Mouse (Mus musculus): ENCODE data around the gene Hoxc6. TPM values are rescaled to one million over a fixed set of nuclear protein-coding genes. Genes with fewer than 3 reads are reported as not detected.

Gene Hoxc6
- polyA plus RNA-seq, 1 experiment from 2014 or later: 2.5 TPM

DNA sequence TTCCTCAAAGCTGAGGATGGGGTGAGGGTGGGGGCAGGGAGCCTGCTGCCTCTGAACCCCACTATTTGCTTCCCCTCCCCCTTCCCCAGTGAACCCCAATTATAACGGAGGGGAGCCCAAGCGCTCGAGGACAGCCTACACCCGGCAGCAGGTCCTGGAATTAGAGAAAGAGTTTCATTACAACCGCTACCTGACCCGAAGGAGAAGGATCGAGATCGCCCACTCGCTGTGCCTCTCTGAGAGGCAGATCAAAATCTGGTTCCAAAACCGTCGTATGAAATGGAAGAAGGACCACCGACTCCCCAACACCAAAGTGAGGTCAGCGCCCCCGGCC, 37.5 kb downstream of the Hoxc6 start:
- Histone ChIP-seq H3K9ac (no peak overlapping the region), H3K27me3 (peaks cover 99% of the 10 kb centered on the region), H3K4me1 (peaks cover 25% of the 10 kb centered on the region), H3K27ac (no peak overlapping the region), H3K4me3 (peak overlapping the region; percentile 39), H3K9me3 (no peaks in the 10 kb centered on the region), H3K4me2 (replicated peaks) (peak overlapping the region; percentile 61), H3K36me3 (no peaks in the 10 kb centered on the region)
- WGBS: 5% methylated on average over 14 of the region's 14 CpGs
- ATAC-seq (ENCODE audit: low FRiP score, low read depth): no peak

DNA sequence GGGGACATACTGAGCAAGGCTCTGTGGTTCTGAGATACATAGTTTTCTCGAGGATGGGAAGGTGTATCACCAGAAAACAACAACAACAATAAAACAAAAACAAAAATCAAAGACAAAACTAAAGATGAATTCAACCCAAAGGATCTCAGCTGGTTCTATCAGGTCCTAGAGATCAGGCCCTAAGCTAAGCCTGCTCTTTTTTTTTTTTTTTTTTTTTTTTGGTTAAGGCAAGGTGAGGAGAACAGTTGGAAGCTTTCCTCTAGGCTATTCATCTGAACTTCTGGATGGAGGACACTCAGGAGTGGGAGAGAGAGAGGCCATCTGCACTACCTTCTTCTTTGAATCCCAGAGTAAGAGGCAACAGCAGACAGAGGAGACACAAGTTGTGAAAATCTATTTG, 39.5 kb downstream of the Hoxc6 start:
- peaks cover 99% of the 10 kb centered on the region for H3K27me3 ChIP-seq
- H3K4me3 ChIP-seq: no peak overlapping the region
- H3K27ac ChIP-seq: no peak overlapping the region
- H3K4me1 ChIP-seq: peaks cover 29% of the 10 kb centered on the region
- H3K4me2 ChIP-seq (replicated peaks): no peak overlapping the region
- no peaks in the 10 kb centered on the region for H3K36me3 ChIP-seq
- H3K9ac ChIP-seq: no peak overlapping the region
- H3K9me3 ChIP-seq: no peaks in the 10 kb centered on the region
- WGBS: 29% methylated on average over 1 of the region's 1 CpGs
- ATAC-seq (ENCODE audit: low FRiP score, low read depth): no peak

DNA sequence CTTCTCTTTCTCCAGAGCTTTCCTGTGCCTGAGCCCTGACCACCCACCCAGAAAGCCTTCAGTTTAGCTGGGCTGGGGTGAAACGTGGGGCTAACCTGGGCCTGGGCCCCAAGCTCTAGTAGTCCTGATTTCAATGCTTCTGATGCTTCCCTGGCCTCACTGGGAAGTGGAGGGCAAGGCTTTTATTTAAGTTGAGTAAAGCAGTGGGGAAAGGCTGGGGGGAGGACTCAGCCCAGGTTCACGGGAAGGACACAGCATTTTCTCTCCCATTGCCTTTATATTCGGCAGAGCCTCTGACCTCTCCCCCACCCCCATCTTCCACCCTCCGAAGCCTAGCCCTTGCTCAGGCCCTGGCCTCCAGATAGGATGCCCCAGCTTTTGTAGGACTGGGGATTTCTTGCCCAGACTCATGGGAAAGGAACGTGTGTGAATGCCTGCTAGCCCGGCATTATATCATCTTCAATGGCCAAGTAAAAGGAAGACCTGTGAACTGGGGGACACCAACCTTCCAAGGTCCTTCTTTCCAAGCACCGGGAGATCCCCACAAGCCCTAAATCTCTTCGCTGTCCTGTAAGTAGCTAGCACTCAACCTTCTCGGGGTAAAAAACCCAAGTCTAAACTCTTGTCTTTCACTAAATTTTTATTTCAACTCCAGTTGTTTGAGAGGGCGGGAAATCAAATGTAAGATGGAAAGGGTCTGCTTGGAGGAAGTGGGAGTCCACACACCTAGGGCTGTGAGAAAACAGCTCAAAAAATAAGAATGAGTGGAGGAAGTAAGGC, 40.8 kb downstream of the Hoxc6 start:
- H3K9ac ChIP-seq: no peak overlapping the region
- no peak for ATAC-seq (ENCODE audit: low FRiP score, low read depth)
- peaks cover 25% of the 10 kb centered on the region for H3K4me1 ChIP-seq
- 24% methylated on average over 10 of the region's 10 CpGs for WGBS
- H3K4me3 ChIP-seq: no peak overlapping the region
- no peak overlapping the region for H3K4me2 ChIP-seq (replicated peaks)
- H3K9me3 ChIP-seq: no peaks in the 10 kb centered on the region
- no peak overlapping the region for H3K27ac ChIP-seq
- H3K27me3 ChIP-seq: peaks cover 100% of the 10 kb centered on the region
- H3K36me3 ChIP-seq: no peaks in the 10 kb centered on the region

DNA sequence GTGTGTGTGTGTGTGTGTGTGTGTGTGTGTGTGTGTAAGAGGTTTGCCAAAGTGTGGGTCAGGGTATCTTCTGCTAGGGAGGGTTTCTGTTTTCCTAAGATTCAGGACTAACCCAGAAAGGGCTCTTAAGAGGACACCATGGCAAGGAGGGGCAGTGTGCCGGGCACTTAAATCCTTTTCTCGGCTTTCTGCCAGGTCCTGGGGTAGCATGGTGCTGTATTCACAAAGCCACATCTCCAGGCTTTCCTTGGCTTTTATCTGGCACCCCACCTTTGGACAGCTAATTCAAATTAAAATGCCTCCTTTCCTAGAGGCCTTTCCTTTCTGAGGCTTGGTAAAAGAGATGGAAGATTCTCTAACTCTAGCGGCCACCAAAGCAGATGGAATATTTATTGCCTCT, 41.6 kb downstream of the Hoxc6 start:
- Histone ChIP-seq H3K4me3 (no peak overlapping the region), H3K4me1 (peaks cover 20% of the 10 kb centered on the region), H3K27me3 (peaks cover 100% of the 10 kb centered on the region), H3K4me2 (replicated peaks) (no peak overlapping the region), H3K36me3 (no peaks in the 10 kb centered on the region), H3K9me3 (no peaks in the 10 kb centered on the region), H3K9ac (no peak overlapping the region), H3K27ac (no peak overlapping the region)
- WGBS: 16% methylated on average over 3 of the region's 3 CpGs
- ATAC-seq (ENCODE audit: low FRiP score, low read depth): no peak

DNA sequence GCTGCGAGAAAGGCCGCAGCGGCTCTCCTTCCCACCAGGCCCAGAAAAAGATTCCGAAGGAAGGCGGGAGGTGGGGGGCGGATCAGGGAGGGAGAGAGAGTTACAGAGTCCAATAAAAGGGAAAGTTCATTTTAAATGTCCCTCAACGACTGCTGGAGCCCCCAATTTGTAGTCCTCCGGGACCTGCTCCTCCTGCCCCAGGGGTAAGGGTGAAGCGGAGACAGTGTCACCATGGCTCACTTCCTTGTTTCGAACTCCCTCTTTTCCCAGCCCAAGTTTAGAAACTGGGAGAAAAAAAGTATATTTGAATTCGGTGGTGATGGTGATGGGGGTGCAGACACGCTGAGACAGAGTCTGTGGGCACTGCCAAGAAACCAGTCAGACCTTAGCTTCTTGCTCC, 42.5 kb downstream of the Hoxc6 start:
- ATAC-seq (ENCODE audit: low FRiP score, low read depth): no peak
- Histone ChIP-seq H3K4me1 (peaks cover 10% of the 10 kb centered on the region), H3K4me2 (replicated peaks) (peak overlapping the region; percentile 36), H3K27ac (no peak overlapping the region), H3K27me3 (peaks cover 96% of the 10 kb centered on the region), H3K36me3 (no peaks in the 10 kb centered on the region), H3K9me3 (no peaks in the 10 kb centered on the region), H3K9ac (no peak overlapping the region), H3K4me3 (no peak overlapping the region)
- 17% methylated on average over 12 of the region's 12 CpGs for WGBS

DNA sequence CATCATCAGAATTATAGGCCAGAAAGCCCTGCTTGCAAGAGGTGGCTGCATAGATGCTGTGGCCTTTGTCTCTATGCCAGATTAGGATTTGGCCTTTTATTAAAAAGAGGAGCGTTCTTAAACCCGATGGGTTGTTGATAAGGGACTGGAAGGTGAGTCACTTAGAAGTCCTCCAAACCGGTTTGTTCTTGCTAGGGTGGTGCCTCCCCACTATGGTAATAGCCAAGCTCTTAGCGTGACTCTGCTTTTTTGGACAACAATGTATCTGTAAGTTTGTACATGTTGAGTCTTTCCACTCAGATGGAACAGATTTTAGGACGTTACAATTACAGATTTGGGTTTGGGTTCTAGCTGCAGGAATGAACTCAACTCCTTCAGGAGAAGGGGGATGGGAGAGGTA, 43.6 kb downstream of the Hoxc6 start:
- peaks cover 10% of the 10 kb centered on the region for H3K4me1 ChIP-seq
- H3K4me3 ChIP-seq: no peak overlapping the region
- no peak for ATAC-seq (ENCODE audit: low FRiP score, low read depth)
- no peak overlapping the region for H3K4me2 ChIP-seq (replicated peaks)
- no peaks in the 10 kb centered on the region for H3K9me3 ChIP-seq
- H3K27me3 ChIP-seq: peaks cover 92% of the 10 kb centered on the region
- no peaks in the 10 kb centered on the region for H3K36me3 ChIP-seq
- no peak overlapping the region for H3K9ac ChIP-seq
- 23% methylated on average over 5 of the region's 5 CpGs for WGBS
- H3K27ac ChIP-seq: no peak overlapping the region

DNA sequence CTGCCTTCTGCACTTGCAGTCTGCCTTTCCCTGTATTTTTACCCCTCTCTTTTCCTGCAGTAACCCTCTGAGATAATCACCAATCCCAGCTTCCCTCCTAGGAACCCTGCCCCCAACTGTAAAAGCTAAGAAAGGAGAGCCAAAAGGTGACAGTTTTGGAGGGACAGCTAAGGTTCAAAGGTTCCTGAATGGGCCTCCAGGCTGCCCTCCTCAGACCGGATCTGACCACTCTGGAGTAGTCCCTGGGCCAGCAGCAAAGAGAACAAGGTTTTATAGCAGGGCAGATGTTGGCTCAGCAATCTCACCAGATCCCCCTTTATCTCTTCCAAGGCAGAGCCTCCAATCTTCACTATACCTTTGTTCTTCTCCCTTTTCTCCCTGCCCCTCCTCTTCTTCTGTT, 44.2 kb downstream of the Hoxc6 start:
- peaks cover 10% of the 10 kb centered on the region for H3K4me1 ChIP-seq
- H3K4me2 ChIP-seq (replicated peaks): no peak overlapping the region
- H3K4me3 ChIP-seq: no peak overlapping the region
- 6% methylated on average over 1 of the region's 1 CpGs for WGBS
- peaks cover 90% of the 10 kb centered on the region for H3K27me3 ChIP-seq
- ATAC-seq (ENCODE audit: low FRiP score, low read depth): no peak
- no peak overlapping the region for H3K9ac ChIP-seq
- H3K27ac ChIP-seq: no peak overlapping the region
- H3K36me3 ChIP-seq: no peaks in the 10 kb centered on the region
- no peaks in the 10 kb centered on the region for H3K9me3 ChIP-seq

DNA sequence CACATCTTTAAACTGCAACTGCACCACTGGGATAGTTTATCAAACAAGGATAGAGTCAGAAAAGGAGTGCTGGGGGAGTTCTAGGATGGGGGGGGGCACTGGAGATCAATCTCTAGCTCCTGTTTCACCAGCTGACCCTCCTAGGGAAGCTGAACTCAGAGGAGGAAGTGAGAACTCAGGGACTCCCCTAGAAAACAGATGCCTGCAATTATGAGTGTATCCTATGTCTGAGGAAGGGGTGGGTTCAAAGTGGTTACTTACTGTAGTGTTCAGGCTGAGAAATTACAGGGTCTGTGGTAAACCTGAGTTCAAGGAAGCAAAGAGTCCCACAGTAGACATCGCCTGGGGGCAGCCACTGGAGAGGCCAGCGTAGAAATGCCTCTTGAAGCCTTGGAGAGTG, 53.6 kb downstream of the Hoxc6 start:
- Histone ChIP-seq H3K9ac (no peak overlapping the region), H3K9me3 (no peaks in the 10 kb centered on the region), H3K27ac (no peak overlapping the region), H3K36me3 (no peaks in the 10 kb centered on the region), H3K4me3 (no peak overlapping the region), H3K4me1 (no peaks in the 10 kb centered on the region), H3K4me2 (replicated peaks) (no peak overlapping the region), H3K27me3 (peaks cover 90% of the 10 kb centered on the region)
- WGBS: 40% methylated on average over 2 of the region's 2 CpGs
- no peak for ATAC-seq (ENCODE audit: low FRiP score, low read depth)

DNA sequence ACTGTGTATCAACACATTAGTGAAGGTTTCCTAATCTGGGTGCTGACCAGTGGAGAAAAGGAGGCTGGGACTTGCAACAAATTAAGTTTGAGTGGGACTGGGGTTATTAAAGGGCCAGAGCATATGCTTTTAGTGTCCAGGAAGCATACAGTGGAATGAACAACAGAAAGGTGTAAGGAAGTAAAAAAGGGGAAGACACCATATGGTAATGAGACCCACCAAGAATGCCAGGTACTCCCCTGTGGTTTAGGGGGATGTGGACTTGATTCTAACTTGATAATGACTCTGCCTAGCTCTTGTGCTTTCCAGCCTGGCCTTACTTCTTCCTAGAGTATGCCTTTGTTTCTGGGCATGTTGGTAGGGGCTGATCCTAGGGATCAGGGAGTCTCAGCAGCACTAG, 55.2 kb downstream of the Hoxc6 start:
- H3K4me1 ChIP-seq: no peaks in the 10 kb centered on the region
- H3K4me2 ChIP-seq (replicated peaks): no peak overlapping the region
- H3K9ac ChIP-seq: no peak overlapping the region
- H3K27ac ChIP-seq: no peak overlapping the region
- H3K9me3 ChIP-seq: no peaks in the 10 kb centered on the region
- peaks cover 91% of the 10 kb centered on the region for H3K27me3 ChIP-seq
- H3K36me3 ChIP-seq: no peaks in the 10 kb centered on the region
- no peak overlapping the region for H3K4me3 ChIP-seq
- no peak for ATAC-seq (ENCODE audit: low FRiP score, low read depth)

DNA sequence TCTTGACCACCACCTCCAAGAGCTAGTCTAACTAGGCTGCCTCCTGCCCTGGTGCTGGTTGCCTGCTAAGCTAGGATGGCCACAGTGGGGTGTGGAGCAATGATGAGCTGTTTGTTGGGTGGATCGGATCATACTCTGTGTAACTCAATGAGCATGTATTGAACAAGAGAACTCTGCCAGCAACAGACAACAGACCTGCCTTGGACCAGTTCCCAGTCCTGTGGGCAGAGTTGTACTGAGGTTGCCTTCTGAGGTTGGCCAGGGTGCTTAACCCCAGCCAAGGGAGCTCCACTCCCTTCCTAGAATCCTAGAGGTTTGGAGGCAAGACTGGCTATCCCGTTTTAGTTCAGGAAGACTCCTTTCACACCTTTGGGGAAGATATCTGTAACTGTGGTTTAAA, 58.3 kb downstream of the Hoxc6 start:
- Histone ChIP-seq H3K27me3 (peaks cover 91% of the 10 kb centered on the region), H3K9me3 (no peaks in the 10 kb centered on the region), H3K4me1 (peaks cover 19% of the 10 kb centered on the region), H3K4me3 (no peak overlapping the region), H3K4me2 (replicated peaks) (no peak overlapping the region), H3K27ac (no peak overlapping the region), H3K9ac (no peak overlapping the region), H3K36me3 (no peaks in the 10 kb centered on the region)
- no peak for ATAC-seq (ENCODE audit: low FRiP score, low read depth)
- 48% methylated on average over 2 of the region's 2 CpGs for WGBS

DNA sequence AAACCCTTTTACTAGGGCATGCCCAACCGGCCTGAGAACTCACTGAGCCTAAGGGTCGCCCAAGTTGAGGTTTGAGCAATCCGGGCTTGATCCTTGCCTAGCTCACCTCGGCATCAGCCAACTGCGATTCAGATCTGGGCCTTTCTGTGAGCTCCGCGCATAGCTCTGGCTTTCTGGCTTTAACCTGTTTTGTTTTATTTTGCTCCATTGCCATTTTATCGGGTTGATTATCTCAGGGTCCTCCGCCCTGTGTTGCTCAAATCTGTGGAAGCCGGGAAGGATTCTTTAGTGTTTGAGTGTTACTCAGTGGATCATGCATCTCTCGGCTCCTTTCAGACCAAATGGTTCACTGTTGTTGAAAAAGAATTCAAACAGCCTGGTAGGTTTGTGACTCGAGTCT, 60.7 kb downstream of the Hoxc6 start:
- H3K27me3 ChIP-seq: peaks cover 95% of the 10 kb centered on the region

DNA sequence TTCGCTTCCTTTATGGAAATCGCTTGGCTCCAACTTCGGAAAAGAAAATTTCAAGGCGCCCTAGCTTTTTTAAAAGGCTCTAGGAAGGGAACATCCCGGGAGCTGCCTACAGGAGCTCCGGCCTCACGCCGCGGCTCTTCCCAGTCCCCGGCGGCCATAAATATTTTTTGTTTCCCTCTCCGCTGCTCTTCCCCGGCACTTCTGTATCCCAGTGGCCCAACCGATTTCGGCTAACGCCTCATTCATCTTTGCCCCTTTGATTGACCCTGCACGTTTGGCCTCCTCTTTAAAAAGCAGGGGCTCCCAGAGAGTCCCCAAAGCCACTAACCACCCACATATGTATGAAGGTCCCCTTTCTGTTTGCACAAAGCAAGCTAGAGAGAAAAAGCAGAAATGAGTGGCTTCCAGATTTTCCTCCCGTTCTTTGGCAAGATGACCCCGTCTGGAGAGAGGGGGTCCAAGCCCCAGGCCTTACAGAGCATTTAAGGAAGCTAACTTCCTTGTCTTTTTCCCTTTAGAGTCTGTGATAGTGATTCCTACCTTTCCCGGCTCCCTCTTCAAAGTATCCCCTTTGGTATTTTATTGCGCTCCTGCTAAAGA, 61.4 kb downstream of the Hoxc6 start:
- Histone ChIP-seq H3K4me1 (peaks cover 26% of the 10 kb centered on the region), H3K9me3 (no peaks in the 10 kb centered on the region), H3K27ac (no peak overlapping the region), H3K36me3 (no peaks in the 10 kb centered on the region), H3K27me3 (peaks cover 95% of the 10 kb centered on the region), H3K4me2 (replicated peaks) (peak overlapping the region; percentile 10; the same call in 1 of the 2 replicates), H3K4me3 (no peak overlapping the region), H3K9ac (no peak overlapping the region)
- ATAC-seq (ENCODE audit: low FRiP score, low read depth): no peak
- WGBS: 5% methylated on average over 21 of the region's 21 CpGs

More for the DNA sequence above, 60.7 kb downstream of the Hoxc6 start:
- Histone ChIP-seq H3K4me2 (replicated peaks) (no peak overlapping the region), H3K4me3 (no peak overlapping the region), H3K36me3 (no peaks in the 10 kb centered on the region), H3K4me1 (peaks cover 26% of the 10 kb centered on the region), H3K27ac (no peak overlapping the region), H3K9ac (no peak overlapping the region), H3K9me3 (no peaks in the 10 kb centered on the region)
- no peak for ATAC-seq (ENCODE audit: low FRiP score, low read depth)
- WGBS: 16% methylated on average over 12 of the region's 12 CpGs

DNA sequence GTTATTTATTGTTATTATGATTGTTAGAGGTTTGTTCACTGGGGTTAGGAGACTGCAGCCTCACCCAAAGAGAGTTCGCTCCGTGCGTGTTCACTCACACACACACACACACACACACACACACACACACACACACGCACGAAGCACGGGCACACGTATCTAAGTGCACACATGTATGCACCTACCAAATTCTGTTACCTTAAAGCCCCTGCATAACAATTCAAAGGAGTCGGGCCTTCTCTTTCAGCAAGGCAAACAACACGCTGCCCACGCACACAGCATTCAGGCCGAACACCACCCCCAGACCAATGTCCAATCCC, 61.9 kb downstream of the Hoxc6 start:
- Histone ChIP-seq H3K27ac (no peak overlapping the region), H3K9me3 (no peaks in the 10 kb centered on the region), H3K9ac (no peak overlapping the region), H3K4me3 (no peak overlapping the region), H3K36me3 (no peaks in the 10 kb centered on the region), H3K27me3 (peaks cover 95% of the 10 kb centered on the region), H3K4me2 (replicated peaks) (peak overlapping the region; percentile 50), H3K4me1 (peaks cover 26% of the 10 kb centered on the region)
- WGBS: 14% methylated on average over 11 of the region's 11 CpGs
- ATAC-seq (ENCODE audit: low FRiP score, low read depth): no peak
